Mouse (Mus musculus): ENCODE measurements around the gene Polr3b.
A peak's percentile ranks its signal among the peaks of the same experiment; 100 is the strongest.

DNA sequence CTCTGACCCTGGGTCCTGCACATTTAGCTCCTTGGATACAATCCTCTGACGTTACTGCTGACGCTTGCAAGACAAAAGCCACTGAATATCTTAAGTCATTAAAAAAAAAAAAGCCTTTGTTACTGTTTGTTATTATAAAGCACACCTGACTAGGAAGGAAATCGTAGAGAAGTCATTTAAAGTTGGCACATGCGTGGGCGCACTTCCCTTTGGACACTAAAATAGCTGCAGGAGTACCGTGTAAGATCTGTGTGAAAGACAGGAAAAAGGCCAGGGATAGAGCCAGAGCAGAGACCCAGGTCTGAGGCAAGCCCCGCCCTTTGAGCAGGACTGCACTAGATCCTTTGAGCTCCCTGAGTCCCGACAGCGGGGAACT lies 64.0 kb downstream of the Polr3b start:
- TF ChIP-seq CTCF (IDR thresholded peaks at IDR 0.05; ENCODE audit: low read depth) = no peak
- TF ChIP-seq EP300 (IDR thresholded peaks at IDR 0.05; ENCODE audit: low read depth) = 0 out of 2 replicates have a peak, but pooled peaks have one; percentile 50

Data from heart, postnatal 0 days (tissue).